Mouse (Mus musculus) induced T-regulatory cell, adult 2 months (primary cell): ENCODE measurements at regions not wholly inside any gene's neighbourhood (a gene's known extent, or its start where the extent isn't known, plus 50 kb on each side); places are given as distances from the start of the nearest gene placed in this dataset.
"Not testable (repeated sequence)": the region's sequence is repeated elsewhere in the genome, so short reads cannot be mapped to it uniquely, and the experiment has no call there.

Source experiments
- DNase-seq: peaks from one replicate; pipeline ENCODE4 v3.0.0-alpha.2; 2012; ENCODE audit warnings: low read depth

- peak; percentile 72 for DNase-seq
These were observed 251.3 kb upstream of the Tgfbr2 start for GRCm38 (mm10) chr9:116426269-116426999.

GRCm38 (mm10) chr9:116425400-116425799, 250.2 kb upstream of the Tgfbr2 start:
- not testable (repeated sequence) for DNase-seq

- DNase-seq = no peak
These were observed 239.9 kb upstream of the Tgfbr2 start for GRCm38 (mm10) chr9:116415021-116415420.

- DNase-seq = no peak
These were observed 235.9 kb upstream of the Tgfbr2 start for GRCm38 (mm10) chr9:116411067-116411466.

- DNase-seq = no peak
These were observed 235.3 kb upstream of the Tgfbr2 start for GRCm38 (mm10) chr9:116410461-116410860.

GRCm38 (mm10) chr9:116408116-116408515, 233.0 kb upstream of the Tgfbr2 start:
- DNase-seq = no peak

- no peak for DNase-seq
These were observed 229.9 kb upstream of the Tgfbr2 start for GRCm38 (mm10) chr9:116405051-116405450.

- DNase-seq = no peak
These were observed 226.7 kb upstream of the Tgfbr2 start for GRCm38 (mm10) chr9:116401821-116402220.

- peak; percentile 28 for DNase-seq
These were observed 225.1 kb upstream of the Tgfbr2 start for GRCm38 (mm10) chr9:116400270-116400669.

GRCm38 (mm10) chr9:116399296-116399695, 224.1 kb upstream of the Tgfbr2 start:
- DNase-seq = no peak

GRCm38 (mm10) chr9:116392258-116392657, 217.1 kb upstream of the Tgfbr2 start:
- DNase-seq = no peak

- peak; percentile 55 for DNase-seq
These were observed 214.6 kb upstream of the Tgfbr2 start for GRCm38 (mm10) chr9:116389781-116390180.

GRCm38 (mm10) chr9:116388863-116389262, 213.7 kb upstream of the Tgfbr2 start:
- DNase-seq = no peak

GRCm38 (mm10) chr9:116388025-116388424, 212.9 kb upstream of the Tgfbr2 start:
- no peak for DNase-seq

- DNase-seq = peak; percentile 94
These were observed 209.3 kb upstream of the Tgfbr2 start for GRCm38 (mm10) chr9:116384176-116385076.

GRCm38 (mm10) chr9:116383411-116384101, 208.4 kb upstream of the Tgfbr2 start:
- peak; percentile 37 for DNase-seq

GRCm38 (mm10) chr9:116377706-116378105, 202.5 kb upstream of the Tgfbr2 start:
- no peak for DNase-seq

GRCm38 (mm10) chr9:116375658-116376357, 200.6 kb upstream of the Tgfbr2 start:
- DNase-seq = no peak

- DNase-seq = no peak
These were observed 199.2 kb upstream of the Tgfbr2 start for GRCm38 (mm10) chr9:116374343-116374742.

- DNase-seq = no peak
These were observed 198.2 kb upstream of the Tgfbr2 start for GRCm38 (mm10) chr9:116373396-116373795.

- DNase-seq = peak; percentile 58
These were observed 194.0 kb upstream of the Tgfbr2 start for GRCm38 (mm10) chr9:116369059-116369718.
